Mouse (Mus musculus) stomach, postnatal 0 days (tissue): Measurements from ENCODE around the gene Pdha2.

Experiments
- CTCF ChIP-seq: IDR thresholded peaks from 2 replicates; pipeline ENCODE4 v1.5.1; 2016; ENCODE audit warnings: antibody characterized with exemption, low read depth, mild to moderate bottlenecking, moderate library complexity
- EP300 ChIP-seq: optimal IDR thresholded peaks from 2 replicates; pipeline ENCODE3; 2016; ENCODE audit warnings: antibody characterized with exemption

DNA sequence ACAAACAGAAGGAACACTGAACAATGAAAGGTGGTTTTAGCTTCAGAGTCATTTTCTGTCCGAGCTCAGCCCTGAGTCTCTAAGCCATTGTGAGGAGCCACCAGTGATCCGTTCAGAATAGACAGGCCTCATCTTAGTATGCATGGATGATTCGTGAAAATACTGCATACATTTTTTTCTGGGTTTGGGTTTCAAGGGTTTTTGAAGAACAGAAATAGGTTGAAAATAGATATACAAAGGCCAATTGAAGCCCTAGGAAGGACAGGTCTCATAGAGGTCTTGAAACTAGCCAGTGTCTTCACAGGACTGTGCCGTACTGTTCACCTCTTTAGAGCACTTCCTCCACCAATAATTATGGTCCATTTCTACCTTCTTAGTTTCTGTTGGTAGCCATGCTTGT is 21.7 kb downstream of the Pdha2 start:
- TF ChIP-seq CTCF (no peak), EP300 (no peak)
